Mouse (Mus musculus) liver, adult 2 months (tissue): ENCODE results near the gene Ocrl. TPM values are rescaled to one million over a fixed set of nuclear protein-coding genes. Genes with fewer than 3 reads are reported as not detected.

ENCODE experiments used
- DNase-seq: peaks from one replicate; pipeline ENCODE4 v3.0.0-alpha.2; 2011; ENCODE audit warnings: low read depth, low spot score; ENCODE audit errors: extremely low read depth
- H3K27ac ChIP-seq: fragments of 200-500 bp; replicated peaks from 2 replicates; pipeline ENCODE4 v1.5.1; 2012; ENCODE audit warnings: low read depth, mild to moderate bottlenecking, control low read depth, inconsistent platforms, low read length; ENCODE audit not compliant: insufficient read depth
- H3K27me3 ChIP-seq: fragments of 200-500 bp; 2 replicates; pipeline ENCODE4 v1.6.1; 2012; ENCODE audit warnings: mild to moderate bottlenecking, moderate library complexity, low read length, inconsistent platforms; ENCODE audit not compliant: control insufficient read depth, insufficient read depth
- H3K36me3 ChIP-seq: fragments of 200-500 bp; 2 replicates; pipeline ENCODE4 v1.6.1; 2012; ENCODE audit warnings: low read length, inconsistent platforms; ENCODE audit not compliant: control insufficient read depth, insufficient read depth
- H3K4me1 ChIP-seq: fragments of 200-500 bp; 2 replicates; pipeline ENCODE4 v1.6.1; 2011; ENCODE audit warnings: low read length; ENCODE audit not compliant: control insufficient read depth, insufficient read depth
- H3K4me3 ChIP-seq: fragments of 200-500 bp; 2 replicates; pipeline ENCODE4 v1.5.1; 2011; ENCODE audit warnings: low read depth, mild to moderate bottlenecking, control low read depth, low read length, moderate library complexity; ENCODE audit not compliant: insufficient read depth
- H3K79me2 ChIP-seq: fragments of 200-500 bp; 2 replicates; pipeline ENCODE4 v1.6.1; 2012; ENCODE audit warnings: inconsistent platforms, mild to moderate bottlenecking, low read length, moderate library complexity; ENCODE audit not compliant: control insufficient read depth, insufficient read depth
- H3K9ac ChIP-seq: fragments of 200-500 bp; 2 replicates; pipeline ENCODE4 v1.6.1; 2012; ENCODE audit warnings: low read depth, mild to moderate bottlenecking, control low read depth, inconsistent platforms, low read length
- CTCF ChIP-seq: fragments of 200-500 bp; IDR thresholded peaks from 2 replicates; pipeline ENCODE4 v1.5.1; 2011; ENCODE audit warnings: low read depth, low read length, control low read depth
- POLR2A ChIP-seq: fragments of 200-500 bp; IDR thresholded peaks from 2 replicates; pipeline ENCODE4 v1.6.1; 2011; ENCODE audit warnings: low read length, control low read depth; ENCODE audit not compliant: insufficient read depth; ENCODE audit errors: extremely low read depth
- WGBS: fragments of 180-500 bp; shearing (Covaris S2); methylation state at CpG from one replicate; pipeline ENCODE4 v1.1.7; 2018; 5-methylcytosine and 5-hydroxymethylcytosine counted together
- polyA plus RNA-seq: library from polyadenylated mRNA; depleted of rRNA; stranded (reverse); fragments of >200 nt; gene quantifications from 2 replicates; pipeline ENCODE4 v1.2.3, GENCODE M21; 2012
- total RNA-seq: library from RNA; depleted of rRNA; stranded (reverse); fragments of >200 nt; gene quantifications from 2 replicates; pipeline ENCODE4 v1.2.3, GENCODE M21; 2014

The Ocrl gene
- total and polyA plus RNA-seq, 2 experiments, result 2.6 to 3.7 TPM

DNA sequence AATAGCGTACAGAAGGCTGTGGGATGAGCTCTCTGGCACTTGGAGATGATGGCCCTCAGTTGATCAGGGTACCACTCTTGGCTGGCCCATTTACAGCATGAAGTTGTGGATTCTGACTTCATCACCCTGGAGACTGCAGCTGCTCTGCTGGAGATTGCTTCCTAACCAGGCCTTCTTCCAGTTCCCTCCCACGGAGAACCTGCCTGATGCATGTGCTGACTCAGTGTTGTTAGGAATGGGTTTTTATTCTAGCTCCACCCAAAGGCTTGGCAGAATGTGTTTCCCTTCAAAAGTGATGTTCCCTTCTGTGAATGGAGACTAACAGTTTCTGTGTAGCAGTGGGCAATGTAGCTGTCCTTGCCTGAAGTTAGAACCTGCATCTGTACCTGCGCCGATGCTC, 58.2 kb downstream of the Ocrl start:
- WGBS, result 92% methylated on average over 4 of the region's 4 CpGs
- TF ChIP-seq CTCF (no peak), POLR2A (no peak)
- no peak for DNase-seq

DNA sequence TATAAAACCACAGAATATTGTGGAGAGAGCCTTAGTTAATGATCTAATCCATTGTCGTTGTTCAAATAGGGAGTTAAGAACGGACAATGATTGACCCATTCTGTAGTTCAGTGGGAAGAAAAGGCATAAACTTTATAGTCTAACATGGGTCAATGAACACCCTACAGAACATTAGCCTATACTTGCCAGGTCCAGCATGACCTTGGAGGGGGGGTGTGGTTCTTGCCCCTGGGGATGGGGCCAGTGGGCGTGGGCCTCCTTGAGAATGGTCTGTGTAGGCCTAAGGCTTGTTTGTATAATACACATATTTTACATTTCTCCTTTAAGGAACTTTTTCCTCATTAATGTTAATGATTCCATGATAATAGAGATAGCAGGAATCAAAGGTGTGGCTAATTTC, 58.7 kb downstream of the Ocrl start:
- TF ChIP-seq CTCF (no peak), POLR2A (no peak)
- Histone ChIP-seq H3K27me3 (no peaks in the 10 kb centered on the region), H3K9ac (no peak overlapping the region), H3K27ac (no peak overlapping the region), H3K4me1 (no peaks in the 10 kb centered on the region), H3K36me3 (no peaks in the 10 kb centered on the region), H3K4me3 (no peak overlapping the region), H3K79me2 (no peaks in the 10 kb centered on the region)
- DNase-seq, result no peak
- 90% methylated on average over 3 of the region's 3 CpGs for WGBS

More for the DNA sequence above, 58.2 kb downstream of the Ocrl start:
- Histone ChIP-seq H3K9ac (no peak overlapping the region), H3K79me2 (no peaks in the 10 kb centered on the region), H3K36me3 (no peaks in the 10 kb centered on the region), H3K27ac (no peak overlapping the region), H3K4me1 (no peaks in the 10 kb centered on the region), H3K27me3 (no peaks in the 10 kb centered on the region), H3K4me3 (no peak overlapping the region)

DNA sequence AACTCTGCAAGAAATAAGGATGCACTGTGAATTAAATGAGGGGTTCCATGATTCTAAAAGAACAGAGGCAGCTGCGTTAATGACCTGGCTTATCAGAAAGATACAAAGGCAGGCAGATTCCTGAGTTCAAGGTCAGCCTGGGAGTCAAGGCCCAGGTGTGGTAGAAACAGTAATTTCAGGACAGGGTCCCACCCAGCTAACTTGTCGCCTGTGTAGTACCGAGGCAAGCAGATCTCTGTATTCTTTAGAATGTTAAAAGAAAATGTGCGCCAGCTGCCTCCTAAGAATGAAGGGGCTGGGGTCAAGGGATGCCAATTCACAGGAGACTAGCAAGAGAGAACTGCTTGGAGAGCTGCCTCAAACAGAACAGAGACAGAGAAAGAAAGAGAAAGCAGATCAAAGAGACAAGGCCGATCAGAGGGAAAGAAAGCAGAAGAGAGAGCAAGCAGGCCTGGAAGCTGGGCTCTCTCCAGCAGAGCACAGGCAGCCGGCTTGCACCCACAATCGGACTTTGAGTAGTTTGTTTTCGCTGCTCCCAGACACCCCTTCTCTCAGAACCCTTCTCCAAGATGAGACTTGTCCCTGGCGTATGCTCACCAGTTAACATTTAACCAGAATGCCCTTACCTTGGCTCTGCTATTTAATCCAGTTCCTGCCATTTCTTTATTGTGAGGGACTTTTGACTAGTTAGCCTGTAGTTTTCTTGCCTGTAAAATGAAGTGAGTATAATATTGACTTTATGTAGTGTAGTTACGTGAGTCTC, 59.4 kb downstream of the Ocrl start:
- Histone ChIP-seq H3K79me2 (no peaks in the 10 kb centered on the region), H3K9ac (no peak overlapping the region), H3K4me1 (no peaks in the 10 kb centered on the region), H3K27ac (no peak overlapping the region), H3K36me3 (no peaks in the 10 kb centered on the region), H3K27me3 (no peaks in the 10 kb centered on the region), H3K4me3 (no peak overlapping the region)
- 36% methylated on average over 10 of the region's 10 CpGs for WGBS
- peak; percentile 55 for DNase-seq
- TF ChIP-seq POLR2A (no peak), CTCF (no peak)

DNA sequence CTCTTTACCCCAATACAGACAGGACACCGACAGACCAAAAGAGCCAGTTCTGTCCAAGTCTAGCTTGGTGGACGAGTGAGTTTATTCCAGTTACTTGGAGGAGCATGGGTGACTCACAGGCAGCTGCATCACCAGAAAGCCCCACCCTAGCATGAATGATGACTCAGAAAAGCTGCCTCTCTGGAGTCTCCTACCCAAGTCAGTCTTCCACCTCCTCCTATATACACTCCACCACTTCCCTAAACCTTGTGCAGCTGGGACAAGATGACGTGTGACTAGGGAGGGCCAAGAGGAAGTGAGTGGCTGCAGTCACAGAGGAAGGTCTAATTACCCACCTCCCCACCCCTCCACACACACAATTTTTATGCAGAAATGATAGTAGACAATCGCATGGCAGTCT, 64.4 kb downstream of the Ocrl start:
- no peaks in the 10 kb centered on the region for H3K36me3 ChIP-seq
- H3K27ac ChIP-seq, result no peak overlapping the region
- 81% methylated on average over 4 of the region's 4 CpGs for WGBS
- H3K27me3 ChIP-seq, result no peaks in the 10 kb centered on the region
- no peak for TF ChIP-seq POLR2A
- TF ChIP-seq CTCF, result no peak
- no peaks in the 10 kb centered on the region for H3K4me1 ChIP-seq
- no peak overlapping the region for H3K4me3 ChIP-seq
- H3K9ac ChIP-seq, result no peak overlapping the region
- peak; percentile 10 for DNase-seq
- no peaks in the 10 kb centered on the region for H3K79me2 ChIP-seq

GRCm38 (mm10) chrX:47977078-47977477, 64.9 kb downstream of the Ocrl start:
- TF ChIP-seq POLR2A (no peak), CTCF (no peak)
- no peaks in the 10 kb centered on the region for H3K36me3 ChIP-seq
- H3K79me2 ChIP-seq, result no peaks in the 10 kb centered on the region
- H3K4me3 ChIP-seq, result no peak overlapping the region
- WGBS, result 85% methylated on average over 5 of the region's 5 CpGs
- no peaks in the 10 kb centered on the region for H3K27me3 ChIP-seq
- no peaks in the 10 kb centered on the region for H3K4me1 ChIP-seq
- no peak for DNase-seq
- H3K27ac ChIP-seq, result no peak overlapping the region
- H3K9ac ChIP-seq, result no peak overlapping the region

GRCm38 (mm10) chrX:47985000-47985619, 72.9 kb downstream of the Ocrl start:
- TF ChIP-seq CTCF, result peak; percentile 55
- no peak for TF ChIP-seq POLR2A
- Histone ChIP-seq H3K27ac (no peak overlapping the region), H3K9ac (no peak overlapping the region), H3K27me3 (no peaks in the 10 kb centered on the region), H3K36me3 (no peaks in the 10 kb centered on the region), H3K79me2 (no peaks in the 10 kb centered on the region), H3K4me1 (no peaks in the 10 kb centered on the region), H3K4me3 (peak overlapping the region; percentile 27; the same call in 1 of the 2 replicates)
- under 1% methylated on average over 19 of the region's 19 CpGs for WGBS
- DNase-seq, result peak; percentile 24
